Mouse (Mus musculus) kidney, postnatal 0 days (tissue): Measurements from ENCODE around the gene Gm10521. TPM values are rescaled to one million over a fixed set of nuclear protein-coding genes. Genes with fewer than 3 reads are reported as not detected.

Experiments
- ATAC-seq: fragments of 200-750 bp; cut with Nextera tagmentation; replicated peaks from 2 replicates; pipeline ENCODE4 v1.8.0; 2017; ENCODE audit warnings: low read depth, moderate number of reproducible peaks, moderate TSS enrichment, moderate library complexity; ENCODE audit not compliant: low FRiP score
- DNase-seq: peaks from one replicate; pipeline ENCODE4 v3.0.0-alpha.2; 2016; ENCODE audit warnings: low spot score
- H3K27ac ChIP-seq: fragments of 300-500 bp; sonication (generic); 2 replicates; pipeline ENCODE4 v1.5.1; 2014; ENCODE audit warnings: mild to moderate bottlenecking
- H3K27me3 ChIP-seq: fragments of 300-500 bp; sonication (generic); 2 replicates; pipeline ENCODE4 v1.6.1; 2014; ENCODE audit warnings: low read length, mixed read lengths; ENCODE audit not compliant: insufficient read depth
- H3K36me3 ChIP-seq: fragments of 300-500 bp; sonication (generic); 2 replicates; pipeline ENCODE4 v1.6.1; 2014; ENCODE audit warnings: low read length, mixed read lengths; ENCODE audit not compliant: insufficient read depth
- H3K4me1 ChIP-seq: fragments of 300-500 bp; sonication (generic); replicated peaks from 2 replicates; pipeline ENCODE4 v1.6.1; 2014; ENCODE audit warnings: antibody characterized with exemption, low read length, mixed read lengths; ENCODE audit not compliant: insufficient read depth
- H3K4me2 ChIP-seq: fragments of 300-500 bp; sonication (generic); 2 replicates; pipeline ENCODE4 v1.6.1; 2014; ENCODE audit warnings: mild to moderate bottlenecking, low read length, moderate library complexity, mixed read lengths
- H3K4me3 ChIP-seq: fragments of 300-500 bp; sonication (generic); replicated peaks from 2 replicates; pipeline ENCODE4 v1.5.1; 2014; ENCODE audit warnings: low read depth, low read length
- H3K9ac ChIP-seq: fragments of 300-500 bp; sonication (generic); 2 replicates; pipeline ENCODE4 v1.6.1; 2014; ENCODE audit warnings: low read depth, low read length
- H3K9me3 ChIP-seq: fragments of 300-500 bp; sonication (generic); replicated peaks from 2 replicates; pipeline ENCODE4 v1.6.1; 2016; ENCODE audit warnings: low read length, inconsistent platforms, mixed read lengths
- CTCF ChIP-seq: IDR thresholded peaks from 2 replicates; pipeline ENCODE4 v1.5.1; 2016; ENCODE audit warnings: antibody characterized with exemption, low read depth, mild to moderate bottlenecking, moderate library complexity
- WGBS: fragments of 180-500 bp; shearing (Covaris S2); extraction: QIAGEN DNeasy Blood & Tissue Kit; methylation state at CpG from one replicate; pipeline ENCODE4 v1.1.7; 2014; 5-methylcytosine and 5-hydroxymethylcytosine counted together
- polyA plus RNA-seq: library from polyadenylated mRNA; unstranded; fragments of >200 nt; fragmentation: Nextera tagmentation; extraction: Ambion mirVana; gene quantifications from 2 replicates; pipeline ENCODE4 v1.2.1, GENCODE M21; 2015

Gene Gm10521
- polyA plus RNA-seq, 1 experiment from 2014 or later, result not detected

DNA sequence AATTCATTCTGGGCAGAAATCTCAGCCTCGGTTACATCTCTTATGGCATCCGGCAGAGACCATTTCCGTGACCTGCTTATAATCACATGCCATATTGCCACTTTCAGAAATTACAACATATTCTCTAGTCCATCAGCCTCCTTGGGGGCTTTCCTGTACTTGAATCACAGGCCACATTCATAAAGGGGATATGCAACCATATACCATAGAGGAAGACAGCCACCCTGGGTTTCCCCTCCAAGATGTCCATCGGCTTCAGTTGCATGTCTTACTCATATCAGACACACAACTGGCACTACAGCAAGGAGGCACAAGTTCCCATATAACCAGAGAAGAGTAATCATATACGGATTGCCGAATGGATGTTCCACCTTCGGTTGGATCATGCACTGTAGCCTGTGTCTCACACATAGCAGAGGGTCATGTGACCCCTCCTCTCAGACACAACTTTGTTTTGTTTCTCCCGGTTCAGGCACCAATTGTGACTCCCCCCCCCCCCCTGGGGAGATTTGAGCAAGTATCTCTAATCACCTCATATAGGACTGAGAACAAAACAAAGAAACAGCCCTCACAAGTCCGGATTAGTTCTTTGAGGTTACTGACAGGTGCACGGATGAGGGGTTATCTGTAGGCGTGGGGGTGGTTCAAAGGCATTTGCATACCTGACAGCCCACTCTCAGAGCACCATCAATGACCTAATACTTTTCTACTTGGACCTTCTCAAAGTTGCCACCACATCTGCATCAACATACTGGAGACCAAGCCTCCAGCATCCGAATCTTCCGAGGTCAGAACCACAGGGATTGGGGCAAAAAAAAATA lies 20.4 kb downstream of the Gm10521 start:
- 84% methylated on average over 13 of the region's 13 CpGs for WGBS
- H3K9ac ChIP-seq, result no peak overlapping the region
- DNase-seq (no peak), ATAC-seq (no peak)
- H3K36me3 ChIP-seq, result no peaks in the 10 kb centered on the region
- no peak overlapping the region for H3K27ac ChIP-seq
- no peaks in the 10 kb centered on the region for H3K9me3 ChIP-seq
- no peaks in the 10 kb centered on the region for H3K4me1 ChIP-seq
- no peak overlapping the region for H3K4me2 ChIP-seq
- no peaks in the 10 kb centered on the region for H3K27me3 ChIP-seq
- H3K4me3 ChIP-seq, result no peak overlapping the region
- no peak for TF ChIP-seq CTCF

DNA sequence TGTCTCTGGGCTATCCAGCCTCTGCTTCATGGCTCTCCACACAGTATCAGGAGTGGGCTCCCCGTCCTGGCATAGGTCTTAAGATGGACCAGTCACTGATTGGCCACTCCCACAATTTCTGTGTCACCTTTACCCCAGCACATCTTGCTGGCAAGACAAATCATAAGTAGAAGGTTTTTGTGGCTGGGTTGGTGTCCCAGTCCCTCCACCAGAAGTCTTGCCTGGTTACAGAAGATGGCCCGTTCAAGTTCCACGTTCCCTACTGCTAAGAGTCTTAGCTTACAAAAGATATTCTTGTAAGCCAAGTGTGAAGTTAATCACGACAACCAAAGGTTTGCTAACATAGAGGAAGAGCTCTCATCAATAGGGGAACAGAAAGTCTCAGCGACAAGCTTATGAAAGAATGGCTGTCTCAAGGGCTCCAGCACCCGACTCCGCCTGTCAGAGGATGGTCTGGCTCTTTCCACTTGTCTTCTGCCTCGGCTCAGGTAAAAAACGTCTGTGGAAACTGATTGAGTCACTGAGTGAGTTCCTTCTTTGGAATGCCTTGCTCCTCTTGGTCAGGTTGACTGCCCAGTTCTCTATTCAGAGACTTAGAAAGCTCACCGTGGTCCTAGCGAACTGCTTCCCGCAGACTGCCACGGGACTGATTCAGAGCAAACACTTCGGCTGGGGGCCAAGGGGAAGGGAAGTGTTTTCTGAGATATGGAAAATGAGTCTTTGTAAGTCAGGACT lies 22.0 kb downstream of the Gm10521 start, which contains the start of gene Slamf6:
TSS of gene Slamf6 (plus strand) at position 211 of the 735 bp plus-strand sequence.
- no peaks in the 10 kb centered on the region for H3K27me3 ChIP-seq
- H3K9ac ChIP-seq, result no peak within 1 kb of the TSS
- H3K4me1 ChIP-seq, result no peaks in the 10 kb centered on the region
- H3K9me3 ChIP-seq, result no peaks in the 10 kb centered on the region
- no peak for TF ChIP-seq CTCF
- no peak within 1 kb of the TSS for H3K27ac ChIP-seq
- no peak for DNase-seq
- no peak within 1 kb of the TSS for H3K4me3 ChIP-seq
- H3K4me2 ChIP-seq, result no peak within 1 kb of the TSS
- WGBS, result 83% methylated on average over 14 of the region's 14 CpGs
- no peaks in the 10 kb centered on the region for H3K36me3 ChIP-seq
- ATAC-seq, result no peak

- no peaks in the 10 kb centered on the region for H3K9me3 ChIP-seq
- H3K27me3 ChIP-seq, result no peaks in the 10 kb centered on the region
- DNase-seq (no peak), ATAC-seq (no peak)
- H3K4me3 ChIP-seq, result no peak overlapping the region
- 74% methylated on average over 12 of the region's 12 CpGs for WGBS
- no peak overlapping the region for H3K9ac ChIP-seq
- H3K4me2 ChIP-seq, result no peak overlapping the region
- H3K4me1 ChIP-seq, result no peaks in the 10 kb centered on the region
- no peak for TF ChIP-seq CTCF
- no peak overlapping the region for H3K27ac ChIP-seq
- no peaks in the 10 kb centered on the region for H3K36me3 ChIP-seq
Observed at GRCm38 (mm10) chr1:171918136-171918920, 22.9 kb downstream of the Gm10521 start.

- Histone ChIP-seq H3K4me3 (no peak overlapping the region), H3K4me2 (no peak overlapping the region), H3K27me3 (no peaks in the 10 kb centered on the region), H3K27ac (no peak overlapping the region), H3K9ac (no peak overlapping the region), H3K9me3 (no peaks in the 10 kb centered on the region), H3K36me3 (no peaks in the 10 kb centered on the region), H3K4me1 (no peaks in the 10 kb centered on the region)
- ATAC-seq (no peak; the same call in 1 of the 2 replicates), DNase-seq (peak; percentile 19)
- TF ChIP-seq CTCF, result no peak
- 43% methylated on average over 5 of the region's 5 CpGs for WGBS
Observed at GRCm38 (mm10) chr1:171919193-171919592, 23.7 kb downstream of the Gm10521 start.

DNA sequence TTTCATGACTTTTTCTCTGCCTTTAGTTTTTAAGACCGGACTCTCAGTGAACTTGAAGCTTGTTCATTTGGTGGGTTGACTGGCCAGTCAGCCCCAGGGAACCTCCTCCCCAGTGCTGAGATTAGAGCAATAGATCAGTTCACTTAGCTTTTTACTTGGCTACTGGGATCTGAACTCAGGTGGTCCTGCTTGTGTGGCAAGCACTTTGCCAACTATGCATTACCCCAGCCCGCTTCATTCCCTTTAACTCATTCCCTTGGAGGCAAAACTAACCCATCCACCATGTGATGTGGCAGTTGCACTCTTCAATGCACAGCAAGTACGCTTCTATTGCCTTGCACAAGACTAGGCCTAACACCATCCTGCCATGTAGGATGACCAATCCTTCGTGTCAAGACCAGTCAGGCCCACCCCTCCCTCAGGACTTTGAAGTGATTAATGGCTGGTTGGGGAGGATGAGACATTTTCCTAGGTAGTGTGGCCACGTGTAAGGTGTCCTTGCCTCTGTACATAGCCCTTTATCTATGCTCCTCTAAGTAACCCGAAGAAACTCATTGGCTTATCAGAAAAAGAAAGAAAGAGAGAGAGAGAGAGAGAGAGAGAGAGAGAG lies 24.5 kb downstream of the Gm10521 start:
- H3K27me3 ChIP-seq, result no peaks in the 10 kb centered on the region
- no peak overlapping the region for H3K27ac ChIP-seq
- TF ChIP-seq CTCF, result no peak
- H3K4me2 ChIP-seq, result no peak overlapping the region
- H3K36me3 ChIP-seq, result no peaks in the 10 kb centered on the region
- ATAC-seq (no peak), DNase-seq (no peak)
- no peak overlapping the region for H3K9ac ChIP-seq
- H3K4me3 ChIP-seq, result no peak overlapping the region
- no peaks in the 10 kb centered on the region for H3K4me1 ChIP-seq
- no peaks in the 10 kb centered on the region for H3K9me3 ChIP-seq
- 74% methylated on average over 6 of the region's 6 CpGs for WGBS
